Mouse (Mus musculus) spleen, adult 2 months (tissue): ENCODE measurements around the gene Rassf2. TPM values are rescaled to one million over a fixed set of nuclear protein-coding genes. Genes with fewer than 3 reads are reported as not detected.

Source experiments
- DNase-seq, 2 experiments: peaks; one replicate each; pipeline versions ENCODE4 v3.0.0 to v3.0.0-alpha.2; 2012 to 2021; ENCODE audit warnings: low spot score in 2 of 2, low read depth in 1 of 2
- H3K27ac ChIP-seq: fragments of 200-500 bp; 2 replicates; pipeline ENCODE4 v1.5.1; 2012; ENCODE audit warnings: low read length, inconsistent platforms; ENCODE audit not compliant: insufficient read depth
- H3K27me3 ChIP-seq: fragments of 200-500 bp; 2 replicates; pipeline ENCODE4 v1.6.1; 2012; ENCODE audit warnings: mild to moderate bottlenecking, moderate library complexity, low read length, inconsistent platforms; ENCODE audit not compliant: control insufficient read depth, insufficient read depth
- H3K36me3 ChIP-seq: fragments of 200-500 bp; 2 replicates; pipeline ENCODE4 v1.6.1; 2012; ENCODE audit warnings: mild to moderate bottlenecking, low read length, inconsistent platforms; ENCODE audit not compliant: control insufficient read depth, insufficient read depth
- H3K4me1 ChIP-seq: fragments of 200-500 bp; 2 replicates; pipeline ENCODE4 v1.6.1; 2011; ENCODE audit warnings: inconsistent platforms; ENCODE audit not compliant: control insufficient read depth, insufficient read depth, insufficient read length
- H3K4me3 ChIP-seq: fragments of 200-500 bp; 2 replicates; pipeline ENCODE4 v1.5.1; 2011; ENCODE audit warnings: mild to moderate bottlenecking, inconsistent platforms; ENCODE audit not compliant: insufficient read depth, insufficient read length; ENCODE audit errors: extremely low read depth
- CTCF ChIP-seq: fragments of 200-500 bp; IDR thresholded peaks from 2 replicates; pipeline ENCODE4 v1.5.1; 2011; ENCODE audit warnings: mild to moderate bottlenecking, inconsistent platforms; ENCODE audit not compliant: insufficient read depth, insufficient read length, insufficient replicate concordance; ENCODE audit errors: extremely low read depth
- POLR2A ChIP-seq: fragments of 200-500 bp; IDR thresholded peaks from 2 replicates; pipeline ENCODE4 v1.6.1; 2011; ENCODE audit warnings: low read depth, low read length, inconsistent platforms
- WGBS: fragments of 180-500 bp; shearing (Covaris S2); methylation state at CpG from one replicate; pipeline ENCODE4 v1.1.7; 2018; 5-methylcytosine and 5-hydroxymethylcytosine counted together
- polyA plus RNA-seq: library from polyadenylated mRNA; depleted of rRNA; stranded (reverse); fragments of >200 nt; gene quantifications from 2 replicates; pipeline ENCODE4 v1.2.3, GENCODE M21; 2012

Rassf2 gene
- polyA plus RNA-seq, 1 experiment, result 70.2 TPM

DNA sequence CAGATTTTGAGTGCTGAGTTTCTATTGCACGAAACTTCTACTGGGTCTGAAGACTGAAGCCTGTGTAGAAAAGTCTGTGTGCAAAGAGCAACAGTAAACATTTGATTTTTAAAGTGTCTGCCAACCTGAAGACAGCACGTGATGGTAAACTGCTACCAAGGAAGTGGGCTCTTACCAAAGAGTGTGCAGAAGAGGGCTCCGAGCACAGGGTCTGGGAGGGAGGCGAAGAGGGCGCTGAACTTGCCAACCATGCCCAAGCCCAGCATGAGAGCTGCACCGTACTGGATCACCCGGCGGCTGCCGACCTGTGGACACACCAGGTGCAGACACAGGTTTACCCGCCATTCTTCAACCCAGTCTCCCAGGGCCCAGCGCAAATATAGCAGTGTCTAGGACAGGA is 31.8 kb upstream of the Rassf2 start:
- H3K27me3 ChIP-seq, result no peaks in the 10 kb centered on the region
- no peak overlapping the region for H3K27ac ChIP-seq
- no peak overlapping the region for H3K4me3 ChIP-seq
- TF ChIP-seq CTCF, result no peak
- no peak for TF ChIP-seq POLR2A
- H3K4me1 ChIP-seq, result peaks cover 3% of the 10 kb centered on the region
- no peak for DNase-seq
- WGBS, result 92% methylated on average over 11 of the region's 11 CpGs
- H3K36me3 ChIP-seq, result peaks cover 3% of the 10 kb centered on the region

DNA sequence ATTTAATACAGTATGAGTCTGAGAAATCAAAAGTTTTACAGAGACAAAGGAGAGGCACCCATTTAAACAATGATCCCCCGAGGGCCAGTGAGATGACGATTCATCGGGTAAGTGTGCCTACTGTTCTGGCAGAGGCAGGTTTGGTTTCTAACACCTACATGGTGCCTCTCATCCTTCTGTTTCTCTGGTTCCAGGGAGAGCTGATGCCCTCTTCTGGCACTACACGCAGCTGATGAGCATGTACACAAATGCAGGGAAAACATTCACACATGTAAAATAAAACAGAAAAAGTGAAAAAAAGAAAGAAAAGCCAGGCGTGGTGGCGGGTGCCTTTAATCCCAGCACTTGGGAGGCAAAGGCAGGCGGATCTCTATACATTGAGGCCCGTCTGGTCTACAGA is 29.9 kb upstream of the Rassf2 start:
- TF ChIP-seq POLR2A (no peak), CTCF (peak; percentile 46; the same call in 1 of the 2 replicates)
- Histone ChIP-seq H3K4me3 (no peak overlapping the region), H3K27me3 (no peaks in the 10 kb centered on the region), H3K36me3 (peaks cover 4% of the 10 kb centered on the region), H3K4me1 (peaks cover 3% of the 10 kb centered on the region), H3K27ac (no peak overlapping the region)
- DNase-seq, result peak in 1 of 2 experiments; percentile 38
- 86% methylated on average over 8 of the region's 8 CpGs for WGBS

DNA sequence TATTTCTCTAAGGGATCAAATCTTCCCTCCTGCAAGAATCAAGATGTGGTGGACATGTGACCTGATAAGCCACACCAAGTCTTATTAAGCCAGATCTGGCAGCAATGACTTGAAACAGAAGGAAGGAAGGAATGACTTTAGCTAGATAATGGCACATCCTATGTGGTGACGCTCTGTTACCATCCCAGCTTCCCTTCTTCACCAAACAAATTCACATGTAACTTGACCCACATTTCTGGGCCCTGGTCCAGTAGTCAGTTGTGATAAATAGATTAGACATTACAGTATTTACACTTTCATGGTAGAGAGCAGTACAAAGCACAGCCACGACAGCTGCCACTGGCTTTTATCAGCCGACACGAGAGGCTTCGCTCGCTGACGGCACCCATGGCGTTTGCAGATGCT is 25.3 kb upstream of the Rassf2 start:
- TF ChIP-seq POLR2A, result no peak
- no peak for TF ChIP-seq CTCF
- H3K4me1 ChIP-seq, result peaks cover 22% of the 10 kb centered on the region
- 86% methylated on average over 8 of the region's 8 CpGs for whole genome bisulfite sequencing
- no peak overlapping the region for H3K27ac ChIP-seq
- no peak for DNase-seq
- no peaks in the 10 kb centered on the region for H3K27me3 ChIP-seq
- H3K4me3 ChIP-seq, result no peak overlapping the region
- H3K36me3 ChIP-seq, result peaks cover 4% of the 10 kb centered on the region

DNA sequence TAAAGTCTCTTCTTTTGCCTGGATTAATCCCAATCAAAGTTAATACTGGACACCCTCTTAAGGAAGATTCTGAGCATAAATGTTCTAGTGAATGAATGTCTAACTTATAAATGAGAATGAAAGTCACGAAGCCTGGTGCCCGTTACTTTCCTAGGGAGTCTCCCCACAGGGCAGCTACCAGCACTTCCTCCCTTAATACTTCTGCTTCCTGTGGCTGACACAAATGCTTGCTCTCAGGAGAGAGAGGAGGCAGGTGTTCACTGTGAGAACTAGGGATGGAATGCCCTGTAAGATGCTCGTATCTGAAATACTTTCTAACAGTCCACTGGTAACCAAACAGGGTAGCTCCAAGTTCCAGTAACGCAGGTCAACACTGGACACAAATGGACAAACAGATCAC is 23.8 kb upstream of the Rassf2 start:
- Histone ChIP-seq H3K4me1 (peaks cover 19% of the 10 kb centered on the region), H3K27ac (no peak overlapping the region), H3K36me3 (peaks cover 3% of the 10 kb centered on the region), H3K4me3 (no peak overlapping the region), H3K27me3 (no peaks in the 10 kb centered on the region)
- no peak for DNase-seq
- 31% methylated on average over 4 of the region's 4 CpGs for WGBS
- no peak for TF ChIP-seq CTCF

DNA sequence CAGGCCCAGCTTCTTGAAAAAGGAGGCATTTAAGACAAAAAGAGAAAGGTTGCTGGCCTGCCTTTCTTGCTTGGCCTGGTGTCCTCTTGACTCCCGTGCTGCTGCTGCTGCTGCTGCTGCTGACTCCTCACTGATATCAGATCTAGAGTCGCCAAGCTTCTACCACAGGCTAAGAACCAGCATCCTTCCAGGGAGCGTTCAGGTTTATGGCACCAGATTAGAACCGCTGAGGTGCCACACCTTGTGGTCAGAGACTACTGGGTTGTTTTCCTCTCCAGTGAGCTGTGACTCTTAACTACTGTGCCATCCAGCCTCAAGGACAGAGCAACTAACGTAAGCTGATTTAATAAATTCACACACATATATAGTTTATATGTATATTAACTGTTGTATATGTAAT is 21.7 kb upstream of the Rassf2 start:
- Histone ChIP-seq H3K27ac (no peak overlapping the region), H3K27me3 (no peaks in the 10 kb centered on the region), H3K36me3 (peaks cover 3% of the 10 kb centered on the region), H3K4me3 (no peak overlapping the region), H3K4me1 (peaks cover 25% of the 10 kb centered on the region)
- 16% methylated on average over 5 of the region's 5 CpGs for WGBS
- TF ChIP-seq CTCF, result no peak
- TF ChIP-seq POLR2A, result no peak
- DNase-seq, result peak in 1 of 2 experiments; percentile 28

DNA sequence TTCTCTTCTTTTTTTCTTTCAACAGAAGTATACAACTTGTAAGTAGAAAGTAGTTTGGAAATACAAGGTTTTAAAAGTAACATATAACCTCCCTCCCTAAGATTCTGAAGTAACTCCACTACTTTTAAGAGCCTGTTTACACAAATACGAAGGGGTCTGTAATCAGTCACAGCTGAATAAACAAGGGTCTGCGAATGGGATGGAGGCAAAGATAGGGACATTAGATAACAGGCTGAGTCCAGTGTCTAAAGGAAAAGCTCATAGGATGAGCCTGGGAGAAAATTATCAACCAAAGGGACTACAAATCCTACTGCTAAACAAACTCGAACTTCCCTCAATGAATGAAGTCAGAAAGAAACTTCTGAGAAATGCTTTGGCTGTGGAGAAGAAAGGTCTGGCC is 19.9 kb upstream of the Rassf2 start:
- H3K4me3 ChIP-seq, result no peak overlapping the region
- no peak for TF ChIP-seq POLR2A
- no peak for TF ChIP-seq CTCF
- H3K36me3 ChIP-seq, result no peaks in the 10 kb centered on the region
- 82% methylated on average over 3 of the region's 3 CpGs for WGBS
- no peaks in the 10 kb centered on the region for H3K27me3 ChIP-seq
- no peak overlapping the region for H3K27ac ChIP-seq
- H3K4me1 ChIP-seq, result peaks cover 25% of the 10 kb centered on the region
- no peak for DNase-seq

DNA sequence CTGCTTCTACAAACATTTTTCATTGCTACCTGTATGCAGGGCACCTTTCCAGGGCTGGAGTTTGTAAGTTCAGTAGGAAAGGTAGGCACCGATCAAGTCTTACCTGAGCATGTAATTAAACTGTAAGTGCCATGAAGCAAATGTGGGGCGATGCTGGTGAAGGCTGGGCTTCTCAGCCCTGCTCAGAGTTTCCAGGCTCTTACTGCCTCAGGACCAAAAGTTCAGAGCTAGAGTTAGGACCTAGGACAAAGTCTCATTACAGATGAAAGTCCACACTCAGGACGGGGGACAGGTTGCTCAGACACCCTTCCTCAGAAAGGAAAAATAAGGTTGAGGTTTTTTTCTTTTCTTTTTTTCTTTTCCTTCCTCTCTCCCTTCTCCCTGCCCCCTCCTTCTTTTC is 19.4 kb upstream of the Rassf2 start:
- no peak for DNase-seq
- Histone ChIP-seq H3K4me1 (peaks cover 25% of the 10 kb centered on the region), H3K4me3 (no peak overlapping the region), H3K36me3 (no peaks in the 10 kb centered on the region), H3K27ac (no peak overlapping the region), H3K27me3 (no peaks in the 10 kb centered on the region)
- 91% methylated on average over 3 of the region's 3 CpGs for WGBS
- TF ChIP-seq CTCF (no peak), POLR2A (no peak)
